Mouse (Mus musculus) heart, postnatal 10 days (tissue): ENCODE results near the gene Fcrlb. TPM values are rescaled to one million over a fixed set of nuclear protein-coding genes. Genes with fewer than 3 reads are reported as not detected.
A peak's percentile ranks its signal among the peaks of the same experiment; 100 is the strongest.
"Not testable (repeated sequence)": the region's sequence is repeated elsewhere in the genome, so short reads cannot be mapped to it uniquely, and the experiment has no call there.

Experiments
- DNase-seq, 2 experiments: peaks; one replicate each; pipeline ENCODE4 v3.0.0; 2021
- intact Hi-C: fragments of 180-260 bp; cut with DNase I; formaldehyde crosslinking; loops from one replicate; pipeline ENCODE4 v1.15.1; 2025
- total RNA-seq, 2 experiments: library from RNA; stranded (reverse); gene quantifications; 2 replicates each; pipeline ENCODE4 v1.2.3; 2021

The Fcrlb gene
- not detected for total RNA-seq

DNA sequence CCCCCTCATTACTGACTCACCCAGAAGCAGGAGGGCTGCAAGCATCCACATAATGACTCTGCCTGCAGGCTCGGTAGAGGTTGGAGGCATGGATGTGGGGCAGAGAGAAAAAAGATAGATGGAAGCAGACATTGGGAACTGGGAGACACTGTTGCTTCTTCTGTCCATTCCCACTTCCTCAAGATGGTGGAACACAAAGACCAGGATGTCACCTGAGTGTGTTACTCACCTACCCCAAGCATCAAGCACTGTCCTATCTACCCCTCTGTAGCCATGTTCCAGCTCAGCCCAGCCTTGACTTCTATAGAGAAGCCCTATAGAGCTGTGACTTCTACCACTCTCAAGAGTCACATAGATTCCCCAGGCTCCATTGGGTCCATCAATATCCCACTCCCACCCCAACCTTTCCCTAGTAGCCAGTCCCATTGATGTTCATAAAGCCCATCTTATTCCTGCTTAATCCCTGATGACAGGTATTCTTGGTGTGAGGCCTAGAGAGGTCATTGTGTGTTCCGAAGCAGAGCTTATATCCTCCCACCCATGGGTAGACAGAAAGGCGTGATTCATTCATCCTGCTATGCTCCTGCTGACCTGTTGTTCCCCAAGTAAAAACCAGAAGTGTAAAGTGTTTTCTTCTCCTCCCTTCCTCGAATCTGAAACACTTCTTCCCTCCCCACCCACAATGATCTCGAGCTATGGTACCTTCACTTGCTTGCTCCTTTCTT, at the start of gene Fcrlb:
Gene Fcrlb (minus strand): TSS at position 51 of the 725 bp plus-strand sequence.
- no peak for DNase-seq
- intact Hi-C loops, result no loop called here

DNA sequence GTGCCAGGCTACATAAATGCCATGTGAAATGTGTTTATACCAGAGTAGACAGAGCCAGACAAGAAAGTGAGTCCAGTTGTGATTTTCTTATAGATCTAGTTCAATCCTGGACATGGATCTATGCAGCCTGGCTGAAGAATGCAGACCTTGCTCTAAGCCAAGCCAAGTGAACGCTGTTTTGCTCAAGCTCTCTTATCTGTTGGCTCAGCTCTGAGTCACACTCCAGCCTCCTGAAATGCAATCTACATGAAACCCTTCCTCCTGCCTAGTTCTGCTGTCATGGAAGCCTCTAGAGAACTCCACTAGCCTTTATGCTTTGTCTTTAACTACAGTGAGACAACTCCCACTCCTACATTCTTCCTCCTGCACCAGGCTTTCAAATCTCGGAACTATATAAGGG, 49.6 kb upstream of the Fcrlb start:
- DNase-seq, result peak in 1 of 2 experiments; percentile 40
- intact Hi-C loops, result no loop called here

DNA sequence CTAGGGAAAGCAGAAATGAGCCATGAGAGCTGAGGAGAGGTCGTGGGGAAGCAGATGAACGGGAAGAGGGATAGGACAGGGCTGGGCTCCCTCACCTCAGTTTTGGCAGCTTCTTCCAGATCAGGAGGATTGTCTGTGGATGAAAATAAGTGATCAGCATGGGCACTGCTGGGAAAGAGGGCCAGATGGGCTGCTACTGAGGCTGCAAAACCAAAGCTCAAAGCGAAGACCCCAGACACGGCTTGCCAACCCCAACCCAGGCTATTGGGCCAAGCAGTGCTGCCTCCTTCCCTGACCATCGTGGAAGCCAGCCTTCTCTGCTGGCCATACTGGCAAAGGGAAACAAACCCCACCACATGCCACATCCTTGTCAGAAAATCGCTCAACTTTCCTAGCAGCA, 48.4 kb upstream of the Fcrlb start:
- DNase-seq, result no peak
- intact Hi-C loops, result no loop called here

DNA sequence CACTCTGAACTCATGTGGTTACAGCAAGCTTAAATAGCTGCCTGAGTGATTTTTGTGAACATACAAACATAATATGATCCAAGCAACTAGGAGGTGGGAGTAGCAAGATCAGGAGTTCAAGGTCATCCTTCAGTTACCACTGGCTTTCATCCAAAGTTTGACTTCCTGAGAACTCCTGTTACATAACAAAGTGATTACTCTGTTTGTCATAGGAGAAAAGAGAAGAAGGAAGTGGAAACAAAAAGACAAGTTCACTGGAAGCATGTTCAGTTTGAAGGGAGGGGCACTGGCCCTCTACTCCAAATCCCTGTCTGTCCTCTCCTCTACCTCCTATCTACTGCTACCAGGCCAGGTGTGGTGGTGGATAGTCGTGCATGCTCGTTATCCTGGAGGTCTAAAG, 47.0 kb upstream of the Fcrlb start:
- intact Hi-C loops, result no loop called here
- DNase-seq, result no peak

DNA sequence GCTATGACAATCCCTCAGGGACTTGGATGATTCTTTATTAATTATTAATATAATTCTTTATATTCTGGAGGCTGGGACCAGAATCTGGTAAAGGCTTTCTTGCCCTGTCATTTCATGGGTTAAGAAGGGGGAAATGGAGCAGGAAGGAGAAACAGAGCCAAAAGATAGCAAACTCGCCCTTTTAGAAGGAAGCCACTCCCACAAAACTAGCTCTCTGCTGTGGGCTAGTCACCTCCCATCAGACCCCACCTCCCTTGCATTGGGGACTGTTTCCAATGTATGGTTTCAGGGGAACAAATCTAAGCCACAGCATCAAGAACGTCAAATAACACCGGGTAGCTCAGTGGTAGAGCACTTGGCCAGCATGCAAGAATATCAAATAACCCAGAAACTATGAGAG, 45.5 kb upstream of the Fcrlb start:
- DNase-seq, result no peak
- intact Hi-C loops, result no loop called here

DNA sequence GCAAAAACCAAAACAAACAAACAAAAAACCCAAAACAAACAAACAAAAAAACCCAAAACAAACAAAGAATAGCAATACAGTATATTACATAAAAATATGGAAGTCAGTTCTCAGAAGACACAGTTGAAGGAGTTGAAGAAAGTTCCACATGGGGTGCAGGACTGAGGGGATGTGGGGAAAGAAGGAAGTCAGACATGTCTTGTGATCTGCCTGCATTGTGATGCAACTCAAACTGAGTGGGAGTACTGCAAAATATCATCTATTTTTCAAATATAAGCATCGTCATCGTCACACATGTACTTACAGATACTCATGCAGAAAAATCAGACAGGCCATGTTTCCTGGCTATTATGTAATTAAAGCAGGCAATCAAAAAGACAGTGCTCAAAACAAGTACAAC, 40.5 kb upstream of the Fcrlb start:
- no peak for DNase-seq
- intact Hi-C loops, result no loop called here

DNA sequence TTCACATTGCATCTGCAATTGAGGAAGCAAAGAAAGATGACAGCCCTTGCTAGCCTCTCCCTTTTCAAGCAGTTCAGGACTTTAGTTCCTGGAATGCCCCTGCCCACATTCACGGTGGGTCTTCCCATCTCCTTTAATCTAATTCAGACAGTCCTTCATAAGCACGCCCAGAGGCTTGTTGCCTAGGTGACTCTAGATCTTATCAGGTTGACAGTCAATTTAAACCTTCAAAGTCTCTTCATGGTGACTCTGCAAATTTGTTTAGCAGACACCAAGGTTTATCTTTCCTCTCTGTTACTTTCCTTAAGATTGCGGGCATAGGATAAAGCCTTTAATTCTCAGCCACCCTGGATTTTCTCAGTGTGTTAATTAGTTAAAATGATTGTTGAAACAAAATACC, 38.0 kb upstream of the Fcrlb start:
- intact Hi-C loops, result no loop called here
- DNase-seq, result no peak

DNA sequence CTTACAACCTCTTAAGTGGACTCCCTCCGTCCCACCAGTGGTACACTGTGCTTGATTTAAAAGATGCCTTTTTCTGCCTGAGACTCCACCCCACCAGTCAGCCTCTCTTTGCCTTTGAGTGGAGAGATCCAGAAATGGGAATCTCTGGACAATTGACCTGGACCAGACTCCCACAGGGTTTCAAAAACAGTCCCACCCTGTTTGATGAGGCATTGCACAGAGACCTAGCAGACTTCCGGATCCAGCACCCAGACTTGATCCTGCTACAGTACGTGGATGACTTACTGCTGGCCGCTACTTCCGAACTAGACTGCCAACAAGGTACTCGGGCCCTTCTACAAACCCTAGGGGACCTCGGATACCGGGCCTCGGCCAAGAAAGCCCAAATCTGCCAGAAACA, 32.2 kb upstream of the Fcrlb start:
- intact Hi-C loops, result not testable (repeated sequence)

DNA sequence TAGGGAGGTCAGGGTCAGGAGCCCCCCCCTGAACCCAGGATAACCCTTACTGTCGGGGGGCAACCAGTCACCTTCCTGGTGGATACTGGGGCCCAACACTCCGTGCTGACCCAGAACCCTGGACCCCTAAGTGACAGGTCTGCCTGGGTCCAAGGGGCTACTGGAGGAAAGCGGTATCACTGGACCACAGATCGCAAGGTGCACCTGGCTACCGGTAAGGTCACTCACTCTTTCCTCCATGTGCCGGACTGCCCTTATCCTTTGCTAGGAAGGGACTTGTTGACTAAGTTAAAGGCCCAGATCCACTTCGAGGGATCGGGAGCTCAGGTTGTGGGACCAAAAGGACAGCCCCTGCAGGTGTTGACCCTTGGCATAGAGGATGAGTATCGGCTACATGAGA, 31.4 kb upstream of the Fcrlb start:
- intact Hi-C loops, DNase-seq: not testable (repeated sequence)

More for the DNA sequence above, 32.2 kb upstream of the Fcrlb start:
- not testable (repeated sequence) for DNase-seq

DNA sequence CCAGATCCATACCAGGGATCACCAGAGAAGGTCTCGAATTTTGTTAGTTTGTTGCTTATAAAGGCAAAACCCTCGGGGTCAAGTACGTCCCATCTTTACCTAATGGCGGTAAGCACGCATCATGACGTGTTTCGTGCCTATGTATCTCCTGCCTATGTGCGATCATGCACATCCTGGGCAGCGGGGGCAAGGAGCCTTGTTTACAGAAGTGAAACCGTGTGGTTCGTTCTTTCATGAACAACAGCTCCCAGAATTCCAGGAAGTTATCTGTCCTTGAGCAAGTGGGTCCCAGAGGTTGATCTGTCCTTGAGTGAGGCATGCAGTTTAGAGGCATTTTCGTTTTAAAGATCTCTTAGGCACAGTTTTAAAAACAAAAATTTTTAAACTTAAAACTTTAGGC, 26.5 kb upstream of the Fcrlb start:
- peak in 1 of 2 experiments; percentile 10 for DNase-seq
- intact Hi-C loops, result no loop called here

DNA sequence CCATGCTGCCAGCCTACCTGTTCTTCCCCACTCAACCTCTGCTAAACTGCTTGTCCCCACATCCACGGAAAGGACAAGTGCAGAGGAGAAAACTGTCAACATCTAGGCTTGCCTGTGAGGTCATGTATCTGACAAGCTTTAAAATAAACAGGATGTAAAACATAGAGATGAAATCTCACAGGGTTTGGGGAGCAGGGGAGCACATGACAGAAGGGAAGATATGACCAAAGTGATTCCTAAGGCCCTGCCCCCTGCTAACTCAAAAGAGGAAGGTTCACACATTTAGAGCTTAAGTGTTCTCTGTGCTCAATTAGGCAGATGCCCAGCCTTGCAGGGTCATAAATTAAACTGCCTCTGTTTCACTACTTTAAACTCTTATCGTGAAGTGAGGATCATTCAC, 21.6 kb upstream of the Fcrlb start:
- intact Hi-C loops, result no loop called here
- no peak for DNase-seq

DNA sequence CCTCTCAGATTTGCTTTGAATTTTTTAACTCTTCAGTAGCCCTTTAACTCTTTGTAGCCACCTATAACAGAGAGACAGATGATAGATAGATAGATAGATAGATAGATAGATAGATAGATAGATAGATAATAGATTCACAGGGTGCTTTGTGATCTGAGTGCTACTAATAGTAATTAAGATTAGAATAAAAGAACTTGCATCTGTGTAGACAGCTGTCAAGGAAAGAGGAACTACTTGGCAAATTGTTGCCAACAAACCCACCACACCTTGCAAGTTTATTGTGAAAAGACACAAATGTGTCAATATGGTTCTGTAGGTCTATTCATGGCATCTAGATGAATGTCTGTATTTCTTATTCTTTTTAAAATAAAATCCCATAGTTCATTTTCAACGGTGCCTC, 21.2 kb upstream of the Fcrlb start:
- DNase-seq, result no peak
- intact Hi-C loops, result no loop called here

DNA sequence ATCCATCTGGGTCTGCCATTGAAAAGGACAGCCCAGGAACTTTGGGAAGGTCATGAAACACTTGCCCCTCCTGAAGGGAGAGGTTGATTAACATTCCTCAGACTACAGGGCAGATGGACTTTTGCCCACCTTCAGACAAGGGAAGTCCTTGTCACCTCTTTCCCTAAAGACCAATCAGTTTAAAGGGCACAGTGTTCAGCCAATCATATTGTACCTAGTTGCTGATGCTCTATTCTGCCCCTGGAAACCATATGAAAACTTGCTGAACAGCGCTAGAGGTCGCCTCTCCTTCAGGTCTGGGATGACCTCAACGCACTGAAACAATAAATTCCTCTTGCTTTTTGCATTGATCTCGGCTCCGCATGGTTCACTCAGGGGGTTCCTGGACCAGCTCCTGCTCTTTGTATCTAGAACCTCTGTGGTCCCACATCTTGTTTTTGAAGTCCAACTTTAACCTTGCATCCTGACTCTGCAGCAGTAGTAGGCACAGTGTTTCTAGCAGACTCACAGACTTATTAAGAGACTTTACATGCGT, 20.7 kb upstream of the Fcrlb start:
- intact Hi-C loops, result no loop called here

DNA sequence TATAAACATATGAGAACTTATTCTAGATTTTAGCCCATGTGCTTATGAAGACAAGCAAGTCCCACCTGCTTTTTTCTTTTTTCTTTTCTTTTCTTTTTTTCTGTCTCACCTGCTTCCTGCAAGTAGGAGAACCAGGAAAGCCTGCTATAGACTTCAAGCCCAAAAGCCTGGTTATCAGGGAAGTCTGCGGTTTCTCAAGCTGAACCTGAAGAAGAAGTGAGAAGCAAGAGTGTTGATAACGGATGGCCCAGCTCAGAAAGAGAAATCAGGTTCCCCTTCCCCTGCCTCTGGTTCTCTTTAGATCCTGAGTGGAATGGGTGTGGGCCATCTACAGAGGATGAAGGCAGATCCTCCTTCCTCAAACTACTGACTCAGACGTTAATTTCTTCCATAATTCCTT, 19.3 kb upstream of the Fcrlb start:
- intact Hi-C loops, result no loop called here
- DNase-seq, result no peak

More for the DNA sequence above, 20.7 kb upstream of the Fcrlb start:
- no peak for DNase-seq

DNA sequence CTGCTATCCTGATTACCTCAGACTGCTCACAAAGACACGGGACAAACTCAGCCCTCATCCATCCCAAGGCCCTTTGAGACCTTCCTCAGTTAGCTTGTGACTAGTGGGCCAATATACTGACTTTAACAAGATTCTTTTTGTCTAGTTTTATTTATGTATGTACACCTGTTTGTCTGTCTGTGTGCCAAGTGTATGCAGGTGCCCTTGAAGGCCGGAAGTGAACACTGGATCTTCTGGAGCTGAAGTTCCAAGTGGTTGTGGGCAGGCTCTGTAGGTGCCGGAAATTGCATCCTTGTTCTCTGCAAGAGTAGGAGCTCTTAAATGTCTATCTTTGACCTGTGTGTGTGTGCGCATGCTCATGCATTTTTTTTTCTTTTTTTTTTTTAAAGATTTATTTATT, 16.5 kb upstream of the Fcrlb start:
- DNase-seq, result no peak
- intact Hi-C loops, result no loop called here

DNA sequence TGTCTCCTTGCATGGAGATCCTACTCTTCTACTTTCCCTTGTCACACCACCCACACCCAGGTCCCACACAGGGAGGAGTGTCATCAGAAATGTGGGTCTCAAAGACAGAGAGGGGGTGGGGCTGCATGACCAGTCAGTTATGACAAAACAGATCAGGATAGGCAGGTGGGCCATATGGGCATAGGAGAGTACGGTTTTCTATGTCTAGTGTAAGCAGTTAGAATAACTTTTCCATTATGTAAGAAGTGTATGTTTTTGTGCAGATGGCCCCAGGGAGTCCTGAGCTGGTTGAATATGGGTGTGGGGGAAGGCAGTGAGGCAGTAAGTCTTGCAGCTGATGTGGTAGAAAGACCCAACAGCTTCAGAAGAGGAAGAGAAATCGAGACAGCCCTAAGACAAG, 15.7 kb upstream of the Fcrlb start:
- intact Hi-C loops, result no loop called here
- DNase-seq, result no peak

DNA sequence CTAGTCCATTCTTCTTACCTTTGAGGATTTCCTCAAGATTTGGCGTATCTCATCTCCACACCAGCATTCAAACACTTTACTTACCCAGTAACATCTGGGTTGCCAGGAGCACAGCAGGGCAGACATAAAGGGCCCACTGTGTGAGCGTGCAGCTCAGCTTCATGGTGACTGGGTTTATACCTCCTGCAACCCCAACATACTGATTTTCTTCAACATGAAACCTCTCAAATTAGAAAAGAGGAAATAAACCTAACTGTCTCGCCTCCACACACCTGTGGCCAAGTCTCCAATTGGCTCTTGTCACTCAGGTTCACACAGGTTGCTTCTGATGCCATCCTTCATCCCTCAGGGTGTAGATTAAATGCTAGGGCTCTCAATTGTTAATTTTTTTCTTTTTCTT, 14.6 kb upstream of the Fcrlb start, which contains the start of gene Fcrla:
Gene Fcrla (minus strand): TSS at position 206 of the 400 bp plus-strand sequence.
- intact Hi-C loops, result no loop called here
- no peak for DNase-seq

DNA sequence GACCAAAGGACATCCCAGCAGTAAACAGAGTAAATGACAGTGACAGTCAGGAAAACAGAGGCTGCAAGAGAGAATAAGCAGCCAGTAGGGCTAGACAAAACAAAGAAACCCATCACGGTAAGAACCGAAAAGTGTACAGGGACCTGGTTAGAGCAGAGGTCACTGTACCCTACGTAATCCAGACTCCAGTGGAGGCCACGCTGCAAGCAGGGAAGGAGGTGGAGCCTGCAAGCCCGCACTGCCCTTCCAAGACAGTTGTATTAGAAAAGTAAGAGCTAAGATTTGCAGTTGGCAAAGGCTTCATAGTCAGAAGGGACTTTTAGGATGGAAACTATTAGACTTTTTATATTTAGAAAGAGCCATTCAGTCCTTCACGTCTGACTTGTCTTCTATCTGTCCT, 14.2 kb upstream of the Fcrlb start:
- no peak for DNase-seq
- intact Hi-C loops, result no loop called here

DNA sequence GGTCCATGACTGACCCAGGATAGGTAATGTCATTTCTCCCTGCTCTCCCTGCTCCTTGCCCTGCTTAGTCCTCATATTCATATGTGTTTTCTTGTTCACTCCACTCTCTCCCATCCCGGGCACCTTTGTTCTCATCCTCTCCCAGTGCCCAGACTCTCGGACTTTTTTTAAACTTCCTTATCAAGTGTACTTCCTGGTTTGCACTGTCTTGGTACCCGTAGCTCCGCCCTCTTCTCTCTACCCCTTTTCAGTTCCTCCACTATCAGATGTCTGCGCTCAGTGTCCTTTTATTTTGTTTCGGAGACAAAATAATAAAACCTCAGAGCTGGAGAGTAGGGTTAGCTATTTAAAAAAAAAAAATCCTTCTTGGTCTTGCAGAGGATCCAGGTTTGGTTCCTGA, 11.7 kb upstream of the Fcrlb start:
- intact Hi-C loops, result no loop called here
- DNase-seq, result no peak

DNA sequence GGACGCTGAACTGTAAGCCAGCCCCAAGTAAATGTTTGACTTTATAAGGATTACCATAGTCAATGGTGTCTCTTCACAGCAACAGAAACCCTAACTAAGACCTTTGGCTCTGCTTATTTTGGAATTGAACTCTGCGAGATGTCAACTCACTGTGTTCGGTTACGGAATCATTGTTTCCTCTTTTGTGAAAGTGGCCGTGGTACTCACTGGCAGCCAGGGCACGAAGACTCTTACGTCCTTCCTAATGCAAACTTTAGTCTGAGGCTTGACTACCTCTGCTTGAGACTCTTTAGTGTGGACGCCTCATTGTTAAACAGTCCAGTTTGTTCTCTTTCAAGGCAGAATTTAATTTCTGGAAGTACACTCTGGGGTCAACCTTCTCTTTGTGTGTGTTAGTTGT, 6.6 kb upstream of the Fcrlb start:
- intact Hi-C loops, result no loop called here
- no peak for DNase-seq

DNA sequence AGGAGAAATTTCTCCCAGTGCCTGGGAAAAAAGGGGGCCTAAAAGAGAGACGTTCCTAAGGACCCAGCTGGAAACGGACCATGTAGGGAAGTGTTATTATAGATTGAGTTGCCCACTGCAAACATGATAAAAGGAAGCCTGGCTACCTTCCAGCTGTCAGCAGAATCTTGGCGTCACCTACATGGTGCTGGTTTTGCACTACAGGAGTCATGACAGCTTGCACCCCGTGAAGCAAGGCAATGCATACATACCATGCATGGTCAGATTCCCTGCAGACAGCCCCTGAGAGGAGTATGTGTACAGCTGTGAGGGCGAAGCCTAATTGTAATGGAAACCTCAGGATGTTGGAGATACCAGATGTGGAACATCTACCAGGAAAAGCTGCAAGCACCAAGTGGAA, 2.9 kb upstream of the Fcrlb start:
- no peak for DNase-seq
- intact Hi-C loops, result no loop called here

DNA sequence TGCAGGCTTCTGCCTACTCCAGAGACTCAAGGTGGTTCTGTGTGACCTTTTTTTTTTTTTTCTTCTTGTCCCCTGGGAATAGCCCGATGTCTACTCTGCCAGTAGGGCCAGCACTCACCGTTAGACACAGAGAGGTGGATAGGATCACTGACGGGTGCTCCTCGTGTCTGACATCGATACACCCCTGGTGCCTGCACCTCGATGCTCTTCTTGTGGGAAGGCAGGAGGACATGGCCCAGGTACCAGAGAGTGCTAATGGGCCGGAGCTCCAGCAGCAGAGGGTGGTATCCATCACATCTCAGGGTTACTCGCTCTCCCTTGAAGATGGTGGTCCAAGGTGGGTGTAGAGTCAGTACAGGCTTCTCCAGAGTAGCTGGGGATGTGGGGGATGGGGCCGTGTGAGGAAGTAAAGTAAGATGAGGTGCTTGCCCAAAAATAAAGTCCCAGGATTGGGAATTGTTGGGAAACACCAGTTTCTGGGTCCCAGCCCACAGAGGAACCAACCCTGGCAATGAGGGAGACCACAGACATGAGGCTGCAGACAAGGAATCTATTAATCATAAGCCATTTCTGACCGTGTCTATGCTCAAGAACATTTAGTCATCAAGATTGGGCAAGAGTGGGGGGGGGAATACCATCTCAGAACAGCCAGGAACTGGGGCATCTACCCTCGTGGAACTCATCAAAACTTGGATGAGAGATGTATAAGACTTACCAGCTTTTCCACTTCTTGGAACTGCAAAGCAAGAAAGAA, 657 bp downstream of the Fcrlb start:
- no peak for DNase-seq
- intact Hi-C loops, result no loop called here
